Mouse (Mus musculus): Measurements from ENCODE around the gene Zfp933. TPM values are rescaled to one million over a fixed set of nuclear protein-coding genes. Genes with fewer than 3 reads are reported as not detected.
"Not testable (repeated sequence)": the region's sequence is repeated elsewhere in the genome, so short reads cannot be mapped to it uniquely, and the experiment has no call there.

The Zfp933 gene
- polyA plus RNA-seq, 1 experiment from 2014 or later: 6.9 TPM

GRCm38 (mm10) chr4:147808483-147808882, 39.7 kb downstream of the Zfp933 start:
- H3K4me3 ChIP-seq (ENCODE audit: low read depth, low read length): peak overlapping the region; percentile 45
- H3K9ac ChIP-seq (ENCODE audit: low read depth, low read length); H3K9me3 ChIP-seq (ENCODE audit: control insufficient read depth, low read length): not testable (repeated sequence)

GRCm38 (mm10) chr4:147795308-147795707, 52.9 kb downstream of the Zfp933 start:
- DNase-seq (ENCODE audit: low spot score); H3K9ac ChIP-seq (ENCODE audit: low read depth, low read length); H3K27me3 ChIP-seq (replicated peaks; ENCODE audit: control insufficient read depth, insufficient read depth, low read length); H3K4me3 ChIP-seq (ENCODE audit: low read depth, low read length); H3K36me3 ChIP-seq (ENCODE audit: control insufficient read depth, insufficient read depth, low read length); ATAC-seq (ENCODE audit: low read depth); H3K27ac ChIP-seq (replicated peaks; ENCODE audit: low read depth, low read length); H3K4me1 ChIP-seq (ENCODE audit: control insufficient read depth, insufficient read depth, low read length); H3K4me2 ChIP-seq (ENCODE audit: low read depth, low read length): not testable (repeated sequence)
- H3K9me3 ChIP-seq (ENCODE audit: control insufficient read depth, low read length): peaks cover 21% of the 10 kb centered on the region; the same call in 1 of the 2 replicates
- 94% methylated on average over 1 of the region's 1 CpGs for WGBS

More at GRCm38 (mm10) chr4:147808483-147808882, 39.7 kb downstream of the Zfp933 start:
- ATAC-seq (ENCODE audit: low read depth): peak; percentile 37; the same call in 1 of the 2 replicates
- DNase-seq (ENCODE audit: low spot score); H3K27me3 ChIP-seq (replicated peaks; ENCODE audit: control insufficient read depth, insufficient read depth, low read length); H3K4me1 ChIP-seq (ENCODE audit: control insufficient read depth, insufficient read depth, low read length); H3K27ac ChIP-seq (replicated peaks; ENCODE audit: low read depth, low read length); H3K36me3 ChIP-seq (ENCODE audit: control insufficient read depth, insufficient read depth, low read length): not testable (repeated sequence)
- peak overlapping the region; percentile 61 for H3K4me2 ChIP-seq (ENCODE audit: low read depth, low read length)
- WGBS: 70% methylated on average over 4 of the region's 4 CpGs

- peaks cover 21% of the 10 kb centered on the region; the same call in 1 of the 2 replicates for H3K9me3 ChIP-seq (ENCODE audit: control insufficient read depth, low read length)
- not testable (repeated sequence) for ATAC-seq (ENCODE audit: low read depth); H3K27me3 ChIP-seq (replicated peaks; ENCODE audit: control insufficient read depth, insufficient read depth, low read length); H3K4me2 ChIP-seq (ENCODE audit: low read depth, low read length); DNase-seq (ENCODE audit: low spot score); H3K9ac ChIP-seq (ENCODE audit: low read depth, low read length); H3K36me3 ChIP-seq (ENCODE audit: control insufficient read depth, insufficient read depth, low read length); H3K4me1 ChIP-seq (ENCODE audit: control insufficient read depth, insufficient read depth, low read length); H3K27ac ChIP-seq (replicated peaks; ENCODE audit: low read depth, low read length); H3K4me3 ChIP-seq (ENCODE audit: low read depth, low read length)
- WGBS: 86% methylated on average over 1 of the region's 3 CpGs
Measured at GRCm38 (mm10) chr4:147794026-147794665, 54.0 kb downstream of the Zfp933 start.

GRCm38 (mm10) chr4:147793390-147793916, 54.7 kb downstream of the Zfp933 start:
- peaks cover 24% of the 10 kb centered on the region for H3K9me3 ChIP-seq (ENCODE audit: control insufficient read depth, low read length)
- H3K4me2 ChIP-seq (ENCODE audit: low read depth, low read length); H3K4me3 ChIP-seq (ENCODE audit: low read depth, low read length); H3K27me3 ChIP-seq (replicated peaks; ENCODE audit: control insufficient read depth, insufficient read depth, low read length); ATAC-seq (ENCODE audit: low read depth); H3K9ac ChIP-seq (ENCODE audit: low read depth, low read length); H3K36me3 ChIP-seq (ENCODE audit: control insufficient read depth, insufficient read depth, low read length); DNase-seq (ENCODE audit: low spot score); H3K27ac ChIP-seq (replicated peaks; ENCODE audit: low read depth, low read length); H3K4me1 ChIP-seq (ENCODE audit: control insufficient read depth, insufficient read depth, low read length): not testable (repeated sequence)
- whole genome bisulfite sequencing: 71% methylated on average over 2 of the region's 2 CpGs

- not testable (repeated sequence) for H3K27me3 ChIP-seq (replicated peaks; ENCODE audit: control insufficient read depth, insufficient read depth, low read length); DNase-seq (ENCODE audit: low spot score); H3K36me3 ChIP-seq (ENCODE audit: control insufficient read depth, insufficient read depth, low read length); H3K9ac ChIP-seq (ENCODE audit: low read depth, low read length); ATAC-seq (ENCODE audit: low read depth); H3K4me1 ChIP-seq (ENCODE audit: control insufficient read depth, insufficient read depth, low read length); H3K4me2 ChIP-seq (ENCODE audit: low read depth, low read length); H3K4me3 ChIP-seq (ENCODE audit: low read depth, low read length); H3K27ac ChIP-seq (replicated peaks; ENCODE audit: low read depth, low read length)
- peaks cover 27% of the 10 kb centered on the region for H3K9me3 ChIP-seq (ENCODE audit: control insufficient read depth, low read length)
Measured at GRCm38 (mm10) chr4:147791729-147792128, 56.4 kb downstream of the Zfp933 start.

Other genes starting within 250 kb of the Zfp933 start
- gene Zfp979, start 205.9 kb downstream of the Zfp933 start, polyA plus RNA-seq (2014; fragmentation: Nextera tagmentation; extraction: Ambion mirVana): 3.2 and 4.4 TPM in 2 replicates
- not detected in 2 replicates for gene Zfp534, start 145.8 kb downstream of the Zfp933 start, polyA plus RNA-seq (2014; fragmentation: Nextera tagmentation; extraction: Ambion mirVana)
- gene Zfp984, start 38.6 kb downstream of the Zfp933 start, polyA plus RNA-seq (2014; fragmentation: Nextera tagmentation; extraction: Ambion mirVana): 7.4 and 8.3 TPM in 2 replicates
- 23.9 and 25.6 TPM in 2 replicates for gene Miip, start 20.4 kb upstream of the Zfp933 start, polyA plus RNA-seq (2014; fragmentation: Nextera tagmentation; extraction: Ambion mirVana)
- gene Fv1, start 20.6 kb upstream of the Zfp933 start, polyA plus RNA-seq (2014; fragmentation: Nextera tagmentation; extraction: Ambion mirVana): 5.2 and 5.5 TPM in 2 replicates
- 37.0 and 37.5 TPM in 2 replicates for gene Mfn2, start 56.3 kb upstream of the Zfp933 start, polyA plus RNA-seq (2014; fragmentation: Nextera tagmentation; extraction: Ambion mirVana)
- gene Plod1, start 88.4 kb upstream of the Zfp933 start, polyA plus RNA-seq (2014; fragmentation: Nextera tagmentation; extraction: Ambion mirVana): 83.8 and 102 TPM in 2 replicates
- 23.0 and 23.4 TPM in 2 replicates for gene 2510039O18Rik, start 92.5 kb upstream of the Zfp933 start, polyA plus RNA-seq (2014; fragmentation: Nextera tagmentation; extraction: Ambion mirVana)
- gene Nppb, start 137.4 kb upstream of the Zfp933 start, polyA plus RNA-seq (2014; fragmentation: Nextera tagmentation; extraction: Ambion mirVana): 0.28 TPM in 1 of 2 replicates, not detected in the other
- gene Nppa, start 152.4 kb upstream of the Zfp933 start, polyA plus RNA-seq (2014; fragmentation: Nextera tagmentation; extraction: Ambion mirVana): not detected in 2 replicates
- 7.4 and 7.8 TPM in 2 replicates for gene Clcn6, start 190.5 kb upstream of the Zfp933 start, polyA plus RNA-seq (2014; fragmentation: Nextera tagmentation; extraction: Ambion mirVana)
- 20.3 and 21.4 TPM in 2 replicates for gene Mthfr, start 190.7 kb upstream of the Zfp933 start, polyA plus RNA-seq (2014; fragmentation: Nextera tagmentation; extraction: Ambion mirVana)
- 15.9 and 16.2 TPM in 2 replicates for gene Agtrap, start 239.7 kb upstream of the Zfp933 start, polyA plus RNA-seq (2014; fragmentation: Nextera tagmentation; extraction: Ambion mirVana)